In the genomic region with DNA sequence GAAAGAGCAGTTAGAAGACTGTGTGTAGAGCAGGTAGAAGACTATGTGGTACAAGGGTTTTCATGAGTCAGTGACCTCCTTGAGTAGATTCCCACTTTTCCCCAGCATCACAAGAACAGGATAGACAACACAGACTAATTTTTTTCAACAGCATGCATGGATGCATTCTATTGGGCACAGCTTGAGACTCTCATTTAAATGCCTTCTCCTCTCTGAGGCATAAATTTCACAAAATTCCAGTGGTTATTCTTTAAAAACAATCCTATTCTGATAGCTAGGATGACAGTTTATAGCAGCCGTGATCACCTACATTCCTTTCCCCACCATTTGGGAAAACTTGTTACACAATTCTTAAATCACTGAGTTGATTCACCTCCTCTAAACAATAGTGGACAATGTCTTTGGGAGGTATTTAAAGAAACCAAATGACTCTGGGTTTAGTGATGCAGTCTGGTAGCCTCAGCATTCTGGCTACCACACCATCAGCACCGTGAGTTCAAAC, we compare ENCODE assay signal across 27 mouse cellular contexts.
"Had no signal": no experiment of that assay in that cellular context is flagged by ENCODE, and none has a peak within 500 bp of the region (broad histone marks: within the 10 kb centered on the region; RNA-seq: fewer than 3 reads in every experiment).

No protein-coding gene starts in this region.

- H3K9ac ChIP-seq: embryonic facial prominence, embryonic 12.5 days; embryonic facial prominence, embryonic 13.5 days; embryonic facial prominence, embryonic 15.5 days; forebrain, embryonic 12.5 days; forebrain, embryonic 13.5 days; forebrain, embryonic 15.5 days; forebrain, postnatal 0 days had no signal

- H3K4me1 ChIP-seq: embryonic facial prominence, embryonic 10.5 days; embryonic facial prominence, embryonic 12.5 days; embryonic facial prominence, embryonic 13.5 days; embryonic facial prominence, embryonic 15.5 days; forebrain, embryonic 10.5 days; forebrain, embryonic 12.5 days; forebrain, embryonic 13.5 days; forebrain, embryonic 15.5 days had no signal

- H3K27me3 ChIP-seq: embryonic facial prominence, embryonic 12.5 days; embryonic facial prominence, embryonic 13.5 days; embryonic facial prominence, embryonic 15.5 days; forebrain, embryonic 12.5 days; forebrain, embryonic 13.5 days; forebrain, embryonic 15.5 days had no signal

- H3K9me3 ChIP-seq: embryonic facial prominence, embryonic 10.5 days; embryonic facial prominence, embryonic 12.5 days; embryonic facial prominence, embryonic 13.5 days; embryonic facial prominence, embryonic 15.5 days; forebrain, embryonic 10.5 days; forebrain, embryonic 12.5 days; forebrain, embryonic 13.5 days; forebrain, embryonic 15.5 days had no signal

- H3K36me3 ChIP-seq: embryonic facial prominence, embryonic 10.5 days; embryonic facial prominence, embryonic 12.5 days; embryonic facial prominence, embryonic 13.5 days; embryonic facial prominence, embryonic 15.5 days; forebrain, embryonic 10.5 days; forebrain, embryonic 12.5 days; forebrain, embryonic 15.5 days had no signal

- ATAC-seq: forebrain, embryonic 13.5 days; forebrain, embryonic 14.5 days; forebrain, embryonic 15.5 days; forebrain, embryonic 16.5 days; forebrain, postnatal 0 days had no signal

- H3K27ac ChIP-seq: embryonic facial prominence, embryonic 10.5 days; embryonic facial prominence, embryonic 12.5 days; embryonic facial prominence, embryonic 13.5 days; embryonic facial prominence, embryonic 15.5 days; forebrain, embryonic 10.5 days; forebrain, embryonic 12.5 days; forebrain, embryonic 13.5 days; forebrain, embryonic 15.5 days; gastrocnemius, adult 2 months; heart, adult 2 months had no signal

- H3K4me2 ChIP-seq: embryonic facial prominence, embryonic 12.5 days; embryonic facial prominence, embryonic 13.5 days; embryonic facial prominence, embryonic 15.5 days; forebrain, embryonic 12.5 days; forebrain, embryonic 13.5 days; forebrain, embryonic 15.5 days had no signal

- DNase-seq: cerebellum, adult 9-10 months; cerebellum, adult 9-11 months; cerebellum, postnatal 10 days; cerebellum, postnatal 14 days; cerebellum, postnatal 25 days; cerebellum, postnatal 36 days; embryo, embryonic 11 days; forebrain, postnatal 0 days; gastrocnemius, adult 2 months; gastrocnemius, postnatal 10 days; gastrocnemius, postnatal 14 days; gastrocnemius, postnatal 25 days; gastrocnemius, postnatal 36 days; heart, adult 11 months; heart, adult 18-20 months; heart, adult 2 months had no signal

- H3K4me3 ChIP-seq: embryonic facial prominence, embryonic 10.5 days; embryonic facial prominence, embryonic 12.5 days; embryonic facial prominence, embryonic 13.5 days; embryonic facial prominence, embryonic 15.5 days; erythroblast, embryonic 14.5 days; forebrain, embryonic 10.5 days; forebrain, embryonic 12.5 days; forebrain, embryonic 13.5 days; forebrain, embryonic 15.5 days; gastrocnemius, adult 2 months; heart, adult 2 months had no signal
